Mouse (Mus musculus) gastrocnemius, postnatal 14 days (tissue): Measurements from ENCODE around the gene Arhgef33. TPM values are rescaled to one million over a fixed set of nuclear protein-coding genes. Genes with fewer than 3 reads are reported as not detected.

Experiments
- DNase-seq: peaks from one replicate; pipeline ENCODE4 v3.0.0; 2021; ENCODE audit warnings: mixed read lengths
- intact Hi-C: fragments of 180-260 bp; cut with DNase I; formaldehyde crosslinking; loops from one replicate; pipeline ENCODE4 v1.15.1; 2025; ENCODE audit warnings: low total_unique reads
- total RNA-seq, 2 experiments: library from RNA; stranded (reverse); gene quantifications; 2 replicates each; pipeline ENCODE4 v1.2.3; 2021

The Arhgef33 gene
- total RNA-seq, 2 experiments from 2014 or later: 0.64 TPM; not detected in 1

- intact Hi-C loops: no loop called here
- no peak for DNase-seq
Measured at GRCm38 (mm10) chr17:80426901-80427300, 119.7 kb downstream of the Arhgef33 start.

GRCm38 (mm10) chr17:80427966-80428365, 120.8 kb downstream of the Arhgef33 start:
- DNase-seq: no peak
- intact Hi-C loops: no loop called here

GRCm38 (mm10) chr17:80431997-80432396, 124.8 kb downstream of the Arhgef33 start:
- no peak for DNase-seq
- intact Hi-C loops: no loop called here

GRCm38 (mm10) chr17:80434430-80434829, 127.2 kb downstream of the Arhgef33 start:
- no peak for DNase-seq
- intact Hi-C loops: no loop called here

GRCm38 (mm10) chr17:80435680-80436079, 128.5 kb downstream of the Arhgef33 start:
- intact Hi-C loops: no loop called here
- DNase-seq: no peak

- intact Hi-C loops: no loop called here
- DNase-seq: no peak
Measured at GRCm38 (mm10) chr17:80445433-80445832, 138.2 kb downstream of the Arhgef33 start.

GRCm38 (mm10) chr17:80446470-80446869, 139.3 kb downstream of the Arhgef33 start:
- DNase-seq: no peak
- intact Hi-C loops: no loop called here

Other genes starting within 250 kb of the Arhgef33 start
- 10 to 100 TPM; 16.7 to 17.8 TPM for gene Hnrnpll, start 245.1 kb upstream of the Arhgef33 start, total RNA-seq
- 1 to 10 TPM; 1.7 to 2.4 TPM for gene Galm, start 179.9 kb upstream of the Arhgef33 start, total RNA-seq
- 10 to 100 TPM; 25.3 to 34.0 TPM for gene Srsf7, start 100.1 kb upstream of the Arhgef33 start, total RNA-seq
- gene Ttc39d, start 99.9 kb upstream of the Arhgef33 start, total RNA-seq: under 1 TPM in 1 of 2 experiments, not detected in 1; 0.16 TPM
- gene Gemin6, start 83.0 kb upstream of the Arhgef33 start, total RNA-seq: 1 to 10 TPM; 5.3 to 5.5 TPM
- 1 to 10 TPM; 4.9 to 6.1 TPM for gene Morn2, start 17.2 kb upstream of the Arhgef33 start, total RNA-seq
- gene Dhx57, start 16.9 kb upstream of the Arhgef33 start, total RNA-seq: 1 to 10 TPM; 6.4 to 6.7 TPM
- not detected for gene Gm10190, start 66.1 kb downstream of the Arhgef33 start, total RNA-seq
- 10 to 100 TPM; 11.7 to 13.5 TPM for gene Sos1, start 173.0 kb downstream of the Arhgef33 start, total RNA-seq